Mouse (Mus musculus): Measurements from ENCODE around the gene Usp39.

DNA sequence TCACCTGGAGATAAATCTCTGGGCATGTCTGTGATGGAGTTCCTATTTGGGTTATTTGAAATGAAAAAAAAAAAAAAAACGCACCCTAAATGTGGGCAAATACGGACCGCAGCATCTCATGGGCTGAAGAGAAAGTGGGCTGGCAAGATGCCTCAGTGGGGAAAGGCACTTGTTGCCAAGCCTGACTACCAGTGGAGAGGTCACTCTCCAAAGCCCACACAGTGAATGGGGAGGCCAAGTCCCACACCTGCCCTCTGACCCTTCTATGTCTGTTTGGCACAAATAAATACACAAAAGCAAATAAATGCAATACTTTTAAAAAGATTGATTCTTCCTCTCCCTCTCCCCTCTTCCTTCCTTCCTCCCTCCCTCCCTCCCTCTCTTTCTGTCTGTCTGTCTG lies 55.5 kb downstream of the Usp39 start:
- TF ChIP-seq POLR2A (IDR thresholded peaks at IDR 0.05; ENCODE audit: low read depth, low read length), result no peak
- no peak for TF ChIP-seq CTCF (conservative IDR thresholded peaks at IDR 0.05; ENCODE audit: insufficient read depth, insufficient read length, low read depth, low read length)
